Mouse (Mus musculus): ENCODE data around the gene Dhx38.

- TF ChIP-seq POLR2A (IDR thresholded peaks at IDR 0.05; ENCODE audit: insufficient read length, low read depth) (no peak), MAX (IDR thresholded peaks at IDR 0.05; ENCODE audit: low read depth) (no peak), REST (IDR thresholded peaks at IDR 0.05; ENCODE audit: insufficient read depth, insufficient read length) (no peak), E2F4 (IDR thresholded peaks at IDR 0.05; ENCODE audit: insufficient read depth) (no peak), TCF12 (IDR thresholded peaks at IDR 0.05; ENCODE audit: insufficient read depth, poor library complexity, severe bottlenecking) (no peak), USF1 (IDR thresholded peaks at IDR 0.05; ENCODE audit: low read depth) (no peak), POLR2AphosphoS2 (IDR thresholded peaks at IDR 0.05; ENCODE audit: insufficient read length, low read depth) (no peak)
Observed at GRCm38 (mm10) chr8:109524008-109524407, 41.7 kb downstream of the Dhx38 start.
